Mouse (Mus musculus) hematopoietic stem cell, adult 5-6 weeks (primary cell): ENCODE measurements around the gene Gpx5. TPM values are rescaled to one million over a fixed set of nuclear protein-coding genes. Genes with fewer than 3 reads are reported as not detected.
A peak's percentile ranks its signal among the peaks of the same experiment; 100 is the strongest.

ENCODE experiments used
- ATAC-seq, 2 experiments: fragments of 125-278 bp in 1 of 2; replicated peaks in 1 of 2; 2 replicates each; pipeline ENCODE4 v1.8.0; 2016 to 2017; ENCODE audit warnings: inconsistent platforms in 2 of 2, mild to moderate bottlenecking in 2 of 2, moderate number of reproducible peaks in 2 of 2, low read depth in 1 of 2, moderate TSS enrichment in 1 of 2; ENCODE audit not compliant: low FRiP score in 2 of 2, poor library complexity in 2 of 2, severe bottlenecking in 2 of 2, insufficient read depth in 1 of 2, low TSS enrichment in 1 of 2
- total RNA-seq: library from RNA; stranded (forward); fragments of 172-1452, 232-1000 nt; gene quantifications from 2 replicates; pipeline ENCODE4 v1.2.3, GENCODE M21; 2017

Gpx5 gene
- total RNA-seq, result not detected in 2 replicates

DNA sequence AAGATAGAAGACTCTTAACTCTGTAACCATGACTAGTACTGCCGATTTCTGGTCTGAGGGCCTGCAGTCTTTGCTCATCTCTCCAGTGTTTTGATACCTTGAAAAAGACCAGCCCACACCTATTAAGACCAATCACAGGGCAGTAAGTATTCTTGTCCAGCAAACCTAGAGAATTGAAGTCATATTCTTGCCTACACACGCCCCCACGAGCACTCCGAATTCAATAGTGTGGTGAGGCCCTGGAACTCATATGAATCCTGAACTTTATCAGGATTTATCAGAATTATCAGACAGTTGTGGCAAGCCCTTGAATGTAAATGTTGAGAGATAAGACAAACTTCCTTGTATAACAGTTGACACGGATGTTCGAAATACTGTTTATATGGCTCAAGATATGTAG, at the start of gene Gpx5:
Gpx5 (minus strand) TSS at position 101 of the 400 bp plus-strand sequence.
- no peak for ATAC-seq

DNA sequence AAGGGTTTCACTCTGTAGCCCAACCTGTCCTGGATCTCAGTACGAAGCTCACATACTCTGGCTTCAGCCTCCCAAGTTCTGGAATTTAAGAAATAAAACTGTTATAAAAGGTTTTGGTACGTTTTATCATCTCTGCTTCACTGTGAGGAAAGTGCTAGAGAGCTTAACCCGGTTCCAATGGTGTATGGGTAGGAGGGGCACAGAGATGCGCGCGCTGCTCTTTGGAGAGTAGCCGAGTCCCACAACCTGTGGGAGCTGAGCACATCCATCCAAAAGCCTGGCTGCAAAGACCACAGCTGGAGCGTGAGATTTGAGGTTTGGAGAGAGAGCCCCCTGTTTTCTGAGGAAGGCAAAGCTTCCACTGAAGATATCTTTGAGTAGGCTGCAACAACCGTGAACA, 34.9 kb upstream of the Gpx5 start:
- no peak for ATAC-seq

DNA sequence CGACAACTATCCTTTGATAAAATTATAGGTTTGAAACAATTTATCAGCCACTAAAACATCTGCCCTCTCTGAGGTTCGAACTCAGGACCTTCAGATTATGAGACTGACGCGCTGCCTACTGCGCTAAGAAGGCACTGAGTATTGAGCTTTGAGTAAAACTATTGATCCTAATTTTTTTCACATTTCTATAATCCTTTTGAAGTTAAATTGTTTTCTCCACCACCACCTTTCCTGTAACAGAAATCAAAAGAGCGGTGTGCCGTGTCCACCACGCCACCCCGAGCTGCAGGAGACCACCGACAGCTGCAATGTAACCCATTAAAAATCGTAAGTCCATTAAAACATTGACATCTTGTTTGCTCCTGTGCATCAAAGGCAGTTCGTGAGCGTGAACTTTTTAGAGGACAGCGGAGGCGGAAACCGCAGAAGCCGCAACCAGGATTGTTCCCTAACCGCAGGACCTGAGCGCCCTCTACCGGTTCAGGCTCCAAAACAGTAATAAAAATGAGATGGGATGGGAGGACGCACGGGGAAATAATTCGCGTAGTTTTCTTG, 34.2 kb upstream of the Gpx5 start:
- ATAC-seq, result peak; percentile 14 to 64; a peak in 2 of 4 replicates

DNA sequence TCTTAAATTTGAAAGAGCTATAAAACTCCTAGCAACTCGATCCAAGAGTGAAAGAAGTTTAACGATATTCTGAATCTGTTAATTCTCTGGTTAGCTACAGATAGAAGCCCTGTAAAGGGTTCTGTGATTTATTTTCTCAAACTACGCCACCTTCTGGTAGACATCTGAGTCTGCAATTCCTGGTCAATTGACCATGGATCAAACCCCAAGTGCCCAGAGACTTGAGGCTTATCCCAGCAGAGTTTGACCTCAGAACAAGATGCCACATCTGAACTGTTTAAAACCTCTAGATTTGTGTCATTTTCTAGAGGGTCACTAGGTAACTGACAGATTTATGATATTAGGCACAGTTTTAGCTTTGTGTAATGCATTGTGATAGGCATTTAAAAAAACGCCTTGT, 33.7 kb upstream of the Gpx5 start:
- ATAC-seq, result peak in 1 of 2 experiments; percentile 15; a peak in 1 of 4 replicates

DNA sequence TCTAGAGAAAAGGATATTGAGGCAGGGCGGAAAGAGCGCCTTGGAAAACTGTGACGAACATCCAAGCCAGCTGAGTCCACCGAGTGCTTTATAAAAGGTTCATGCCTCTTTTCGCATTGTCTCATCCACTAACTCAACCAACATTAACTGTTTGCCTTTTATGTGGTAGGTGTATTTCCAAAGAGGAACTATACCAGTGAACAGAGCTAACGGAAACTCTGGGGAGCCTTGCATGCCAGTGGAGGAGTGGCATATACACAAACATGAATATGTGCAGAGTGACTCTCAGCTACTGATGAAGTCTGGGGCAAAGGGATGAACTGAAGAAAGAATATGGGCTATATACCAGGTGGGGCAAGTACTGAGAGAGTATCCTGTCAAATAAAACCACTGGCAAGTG, 30.9 kb upstream of the Gpx5 start:
- peak; percentile 60 to 70 for ATAC-seq

DNA sequence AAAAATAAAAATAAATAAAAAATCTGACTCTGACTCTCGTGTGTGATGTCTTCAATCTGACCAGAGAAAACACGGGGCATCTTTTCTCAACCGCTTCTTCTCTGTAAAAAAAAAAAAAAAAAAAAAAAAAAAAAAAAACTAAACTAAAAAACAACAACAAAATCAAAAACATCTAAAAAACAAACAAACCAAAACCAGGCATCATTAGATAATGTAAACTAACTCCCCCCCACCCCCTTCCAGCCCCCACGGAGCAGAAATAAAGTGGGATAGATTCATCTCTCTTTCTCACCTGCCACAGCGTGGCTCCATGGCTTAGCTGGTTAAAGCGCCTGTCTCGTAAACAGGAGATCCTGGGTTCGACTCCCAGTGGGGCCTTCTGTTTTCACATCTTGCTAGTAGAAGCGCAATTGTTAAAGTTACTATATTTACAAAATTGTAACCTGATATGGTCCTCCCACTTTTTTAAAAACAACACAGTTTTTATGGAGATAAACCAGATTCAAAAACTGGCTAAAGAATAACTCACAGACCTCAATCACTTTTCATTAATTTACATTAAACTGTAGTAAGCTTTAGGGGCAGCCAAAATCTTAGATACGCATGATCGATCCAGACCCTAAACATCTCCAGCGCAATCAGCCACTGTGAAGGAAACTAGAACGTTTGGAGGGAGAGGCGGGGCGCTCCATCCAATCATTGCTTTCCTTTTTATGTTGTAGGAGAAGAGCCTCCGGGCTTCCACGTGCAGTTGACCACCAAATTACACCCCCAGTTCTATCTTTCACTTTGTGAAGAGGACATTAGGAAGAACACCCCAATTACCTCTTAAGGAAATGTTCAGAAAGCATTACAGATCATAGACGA, 30.2 kb upstream of the Gpx5 start:
- ATAC-seq, result no peak

DNA sequence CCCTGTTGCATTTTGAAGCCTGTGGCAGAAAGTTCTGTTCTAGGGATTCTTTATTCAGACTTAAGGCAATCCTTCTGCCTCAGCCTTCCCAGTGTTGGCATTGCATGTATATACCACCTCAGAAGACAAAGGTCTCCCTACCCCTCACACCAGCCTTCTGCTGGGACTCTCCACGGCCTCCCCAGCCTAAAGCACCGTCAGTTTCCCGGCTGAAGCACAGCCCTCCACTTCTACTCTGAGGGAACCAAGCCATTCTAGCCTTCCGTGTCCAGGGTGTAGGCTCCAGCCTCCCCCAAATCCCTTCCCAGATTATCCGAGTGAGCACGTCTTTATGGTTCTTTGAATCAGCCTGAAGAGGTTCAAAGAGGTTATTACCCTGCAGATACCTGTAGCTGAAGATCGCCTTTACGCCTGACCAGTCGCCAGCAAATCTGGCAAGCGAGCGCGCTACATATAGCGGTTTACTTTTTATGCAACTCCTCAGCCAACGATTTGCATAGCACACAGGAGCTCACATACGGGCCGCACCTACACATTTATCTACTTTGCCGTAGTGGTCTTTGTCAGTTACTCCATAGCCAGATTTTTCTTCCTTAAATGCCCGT, 29.5 kb upstream of the Gpx5 start:
- no peak for ATAC-seq

DNA sequence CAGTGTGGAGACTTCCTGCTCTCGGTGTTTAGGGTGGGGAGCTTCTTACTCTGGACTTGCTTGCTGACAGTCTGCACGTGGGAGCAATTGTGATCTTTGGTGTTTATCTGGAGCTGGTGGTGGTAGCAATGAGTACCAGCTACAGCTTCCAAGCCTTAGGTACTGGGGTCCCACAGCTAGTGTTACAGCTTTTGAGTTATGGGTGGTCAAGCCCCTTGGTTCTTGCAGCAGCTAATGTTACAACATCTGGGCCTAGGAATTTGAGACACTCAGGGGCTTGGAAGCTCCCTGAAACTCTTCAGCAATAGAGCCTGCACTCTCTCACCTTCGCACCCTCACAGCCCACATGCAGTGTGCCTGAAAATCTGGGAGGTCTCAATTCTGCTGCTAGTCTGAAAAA, 27.7 kb upstream of the Gpx5 start:
- no peak for ATAC-seq

DNA sequence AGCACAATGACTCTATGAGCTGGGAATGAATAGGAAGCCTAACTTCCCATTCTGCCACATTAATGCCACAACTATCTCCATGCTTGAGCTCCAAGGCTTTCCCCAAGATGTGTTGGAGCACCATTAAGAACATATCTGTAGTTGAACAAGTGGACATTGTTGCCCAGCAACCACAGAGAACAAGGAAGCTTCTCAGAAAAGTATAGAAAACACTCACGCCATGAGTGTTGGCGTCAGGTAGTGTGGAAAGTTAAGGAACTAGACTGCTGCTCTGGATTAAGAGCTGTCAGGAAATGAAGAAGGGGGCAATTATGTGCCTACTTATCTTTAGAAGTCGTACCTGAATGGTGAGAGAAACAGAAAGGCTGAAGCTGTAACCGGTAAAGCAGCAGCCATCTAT, 21.4 kb upstream of the Gpx5 start:
- ATAC-seq, result no peak

DNA sequence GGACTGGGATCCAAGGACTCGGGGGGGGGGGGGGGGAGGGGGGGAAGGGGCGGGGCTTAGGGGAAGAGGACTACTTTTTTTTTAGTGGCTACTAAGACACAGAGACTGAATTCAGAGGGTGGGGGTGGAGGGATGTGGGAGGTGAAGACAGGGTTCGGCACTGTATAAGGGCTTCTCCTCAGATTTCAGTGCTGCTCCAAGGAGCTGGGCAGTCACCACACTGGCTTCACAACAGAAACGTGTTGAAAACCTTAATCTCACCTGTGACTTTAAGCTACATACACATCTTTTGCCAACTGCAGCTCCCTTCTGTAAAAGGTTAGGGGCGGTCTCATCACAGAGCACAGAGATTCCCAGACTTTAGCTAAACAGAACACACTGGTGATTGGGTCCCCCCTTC, 20.3 kb upstream of the Gpx5 start:
- ATAC-seq, result no peak

DNA sequence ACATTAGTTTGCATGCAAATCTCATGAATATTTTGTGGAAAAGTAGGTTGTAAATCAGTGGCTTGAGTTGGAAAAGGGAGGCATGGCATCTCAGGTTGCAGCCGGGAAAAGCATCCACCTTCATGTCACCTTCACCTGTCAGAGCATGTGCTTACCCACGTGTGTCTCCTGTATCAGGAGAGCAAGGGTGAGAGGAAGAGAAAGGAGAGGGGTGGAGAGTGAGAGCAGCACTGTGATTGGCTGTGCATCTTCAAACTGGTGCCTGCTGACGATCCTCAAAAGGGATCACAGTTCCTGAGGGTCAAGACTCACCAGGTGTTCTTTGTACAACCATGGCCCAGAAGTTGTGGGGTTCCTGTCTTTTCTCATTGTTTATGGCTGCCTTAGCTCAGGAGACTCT, 19.4 kb upstream of the Gpx5 start, which contains the start of gene Gpx6:
Gpx6 (plus strand) TSS at position 200 of the 400 bp plus-strand sequence.
- ATAC-seq, result no peak

DNA sequence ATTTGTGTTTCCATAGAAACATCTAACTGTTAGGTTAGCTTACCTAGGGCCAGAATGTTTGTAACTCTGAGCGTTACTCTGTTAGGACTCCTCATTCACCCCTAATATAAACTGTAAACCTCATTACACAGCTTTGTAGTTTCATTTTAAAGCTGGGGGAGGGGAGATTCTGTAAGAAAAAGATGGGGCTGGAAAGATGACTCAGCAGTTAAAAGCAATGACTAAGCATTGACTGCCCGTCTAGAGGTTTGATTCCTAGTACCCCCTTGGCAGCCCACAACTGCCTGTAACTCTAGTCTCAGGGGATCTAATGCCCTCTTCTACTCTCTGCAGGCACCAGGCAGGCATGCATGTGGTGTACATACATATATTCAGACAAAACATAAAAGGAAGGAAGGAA, 17.3 kb upstream of the Gpx5 start:
- no peak for ATAC-seq

DNA sequence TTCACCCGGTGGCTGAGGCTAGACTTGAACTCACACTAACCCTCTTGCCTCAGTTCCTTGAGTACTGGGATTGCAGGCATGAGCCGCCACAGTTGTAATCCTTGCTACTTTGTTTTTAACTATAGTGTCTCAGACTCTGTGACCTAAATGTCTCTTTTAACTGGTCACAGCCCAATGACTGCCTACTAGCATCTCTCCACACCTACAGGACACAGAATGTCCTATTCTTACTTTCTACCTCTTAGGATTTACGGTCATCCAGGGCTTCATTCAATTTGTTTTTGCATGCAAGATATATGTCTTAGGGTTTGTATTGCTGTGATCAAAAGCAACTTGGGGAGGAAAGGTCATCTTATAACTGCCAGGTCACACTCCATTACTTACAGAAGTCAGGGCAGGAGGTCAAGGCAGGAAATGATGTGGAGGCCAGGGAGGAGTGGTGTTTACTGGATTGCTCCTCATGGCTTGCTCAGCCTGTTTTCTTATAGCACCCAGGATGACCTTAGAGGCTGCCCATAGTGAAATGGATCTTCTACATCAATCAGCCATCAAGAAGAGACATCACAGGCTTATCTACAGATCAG, 12.0 kb upstream of the Gpx5 start:
- ATAC-seq, result no peak

DNA sequence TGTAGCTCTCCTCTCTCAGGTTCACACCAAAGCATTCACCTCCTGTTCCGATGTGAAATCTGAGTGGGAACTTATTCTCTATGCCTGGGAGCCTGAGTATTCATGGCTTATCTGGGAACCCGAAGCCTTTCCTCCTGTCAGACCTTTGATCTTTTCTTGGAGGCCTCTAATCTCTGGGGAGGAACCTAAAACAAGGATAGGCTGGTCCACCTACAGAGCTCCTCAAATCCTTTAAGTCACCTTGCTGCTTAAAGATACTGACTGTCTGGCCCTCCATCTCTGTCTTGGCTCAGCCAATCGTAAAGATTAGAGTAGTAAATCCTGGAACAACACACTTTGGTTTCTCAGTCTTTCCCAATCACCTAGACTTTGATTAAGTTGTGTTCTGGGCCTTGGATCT, 6.0 kb upstream of the Gpx5 start:
- no peak for ATAC-seq

DNA sequence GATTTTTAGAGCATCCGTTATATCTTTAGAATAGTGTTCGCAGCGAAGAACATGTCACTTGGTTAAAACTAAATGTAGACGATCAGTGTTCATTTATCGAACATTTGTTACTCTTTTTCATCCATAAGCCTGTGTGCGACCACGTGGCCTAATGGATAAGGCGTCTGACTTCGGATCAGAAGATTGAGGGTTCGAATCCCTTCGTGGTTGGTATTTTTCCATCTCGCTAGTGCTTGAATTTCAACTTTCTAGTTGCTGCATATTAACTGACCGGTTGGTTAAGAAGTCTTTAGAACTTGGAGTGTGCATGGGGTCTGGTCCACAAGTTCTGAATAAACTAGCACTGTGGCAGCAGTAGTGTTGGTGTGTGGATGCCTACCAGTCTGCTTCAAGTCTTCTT, 13.0 kb downstream of the Gpx5 start:
- peak; percentile 70 to 74 for ATAC-seq

DNA sequence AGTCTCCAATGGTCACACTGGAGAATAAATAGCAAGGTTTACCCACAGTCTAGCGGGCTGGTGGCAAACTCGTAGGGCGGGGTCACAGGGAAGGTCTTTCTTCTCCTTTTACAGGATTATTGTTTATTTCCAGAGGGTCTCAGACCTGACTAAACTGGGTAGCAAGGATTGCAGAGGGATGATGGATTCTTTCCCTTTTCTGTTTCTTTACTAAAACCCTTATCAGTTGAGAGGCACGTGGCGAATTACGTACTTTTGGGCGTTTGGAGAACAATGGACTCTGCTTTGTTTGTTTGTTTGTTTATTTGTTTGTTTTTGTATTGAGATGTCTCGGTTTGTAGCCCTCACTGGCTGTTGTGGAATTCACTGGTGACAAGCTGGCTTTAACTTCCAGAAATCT, 13.5 kb downstream of the Gpx5 start:
- ATAC-seq, result no peak

DNA sequence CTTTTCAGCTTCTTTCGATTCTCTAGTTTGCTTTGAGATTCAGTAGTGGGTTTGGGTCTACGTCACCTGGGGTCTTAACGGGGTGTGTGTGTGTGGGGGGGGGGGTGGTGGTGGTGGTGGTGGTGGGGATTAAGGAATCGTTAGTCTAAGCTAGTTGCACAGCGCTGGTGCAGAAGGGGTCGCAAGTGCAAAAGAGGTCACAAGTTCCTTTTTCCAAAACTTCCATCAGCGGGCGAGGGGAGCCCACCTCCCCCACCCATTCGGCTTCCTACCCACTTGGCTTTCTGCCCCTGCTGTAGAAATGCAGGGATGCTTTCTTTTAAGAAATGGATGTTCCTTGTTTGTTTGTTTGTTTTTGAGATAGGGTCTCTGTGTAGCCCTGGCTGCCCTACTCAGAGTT, 16.0 kb downstream of the Gpx5 start:
- no peak for ATAC-seq
